Mouse (Mus musculus) gastrocnemius, adult 8-10 months (tissue): ENCODE data around the gene Bicra. TPM values are rescaled to one million over a fixed set of nuclear protein-coding genes. Genes with fewer than 3 reads are reported as not detected.

Experiments
- DNase-seq, 2 experiments: peaks; one replicate each; pipeline ENCODE4 v3.0.0; 2022; ENCODE audit warnings: low spot score in 2 of 2
- total RNA-seq, 4 experiments: library from RNA; stranded (reverse); gene quantifications; 2 replicates each; pipeline ENCODE4 v1.2.4; 2022

Bicra gene
- total RNA-seq, 4 experiments from 2014 or later, result 3.7 to 6.8 (median 5.6) TPM

GRCm38 (mm10) chr7:15948381-15948941, 99.3 kb downstream of the Bicra start:
- DNase-seq, result peak; percentile 88 to 90

- DNase-seq, result no peak
These were observed 100.0 kb downstream of the Bicra start for GRCm38 (mm10) chr7:15947653-15948260.

- DNase-seq, result peak; percentile 91 to 93
These were observed 101.8 kb downstream of the Bicra start, which contains the start of gene Nop53 for GRCm38 (mm10) chr7:15945721-15946536. Gene Nop53, minus strand, starts transcription at chr7:15946074.

- DNase-seq, result no peak
These were observed 102.5 kb downstream of the Bicra start for GRCm38 (mm10) chr7:15945211-15945610.

- DNase-seq, result no peak
These were observed 103.4 kb downstream of the Bicra start for GRCm38 (mm10) chr7:15944311-15944710.

- DNase-seq, result no peak
These were observed 109.1 kb downstream of the Bicra start for GRCm38 (mm10) chr7:15938621-15939020.

GRCm38 (mm10) chr7:15937491-15937890, 110.2 kb downstream of the Bicra start:
- DNase-seq, result no peak

GRCm38 (mm10) chr7:15933437-15934359, 114.0 kb downstream of the Bicra start:
- no peak for DNase-seq

- no peak for DNase-seq
These were observed 116.1 kb downstream of the Bicra start for GRCm38 (mm10) chr7:15931635-15932034.

GRCm38 (mm10) chr7:15930543-15930942, 117.2 kb downstream of the Bicra start:
- no peak for DNase-seq

- peak in 1 of 2 experiments; percentile 48 for DNase-seq
These were observed 117.8 kb downstream of the Bicra start for GRCm38 (mm10) chr7:15929910-15930309.

- DNase-seq, result peak; percentile 88 to 89
These were observed 125.4 kb downstream of the Bicra start, which contains the start of gene Selenow for GRCm38 (mm10) chr7:15922220-15922773. Gene Selenow, minus strand, starts transcription at chr7:15922402.

GRCm38 (mm10) chr7:15921796-15922195, 125.9 kb downstream of the Bicra start:
- peak; percentile 51 to 67 for DNase-seq

Other genes with a start within 250 kb of the Bicra start
- gene Obox6, start 208.2 kb downstream of the Bicra start, total RNA-seq, result not detected
- not detected for gene Crx, start 168.0 kb downstream of the Bicra start, total RNA-seq
- not detected for gene Crxos, start 165.3 kb downstream of the Bicra start, total RNA-seq
- 1,000 to 10,000 TPM; 1,735 to 2,070 (median 1,829) TPM for gene Selenow, start 125.5 kb downstream of the Bicra start, total RNA-seq
- gene Nop53, start 101.8 kb downstream of the Bicra start, total RNA-seq, result 10 to 100 TPM; 76.2 to 96.3 (median 82.3) TPM
- gene Ehd2, start 80.4 kb downstream of the Bicra start, total RNA-seq, result 10 to 100 TPM; 23.7 to 32.7 (median 28.2) TPM
- gene Zfp541, start 13.9 kb upstream of the Bicra start, total RNA-seq, result not detected
- 100 to 1,000 TPM; 105 to 140 (median 115) TPM for gene Napa, start 50.5 kb upstream of the Bicra start, total RNA-seq
- gene Kptn, start 72.0 kb upstream of the Bicra start, total RNA-seq, result 10 to 100 TPM; 10.7 to 13.4 (median 11.9) TPM
- gene Slc8a2, start 81.9 kb upstream of the Bicra start, total RNA-seq, result under 1 TPM; 0.07 to 0.19 (median 0.13) TPM
- gene Meis3, start 127.2 kb upstream of the Bicra start, total RNA-seq, result 1 to 10 TPM in 2 of 4 experiments, under 1 TPM in 2; 0.58 to 1.5 (median 0.86) TPM
- 1 to 10 TPM; 2.5 to 5.2 (median 4.0) TPM for gene Dhx34, start 174.1 kb upstream of the Bicra start, total RNA-seq
- under 1 TPM; 0.19 to 0.25 (median 0.23) TPM for gene C5ar2, start 196.2 kb upstream of the Bicra start, total RNA-seq
- gene C5ar1, start 211.6 kb upstream of the Bicra start, total RNA-seq, result 1 to 10 TPM in 2 of 4 experiments, under 1 TPM in 2; 0.44 to 1.4 (median 0.92) TPM
- gene Inafm1, start 225.7 kb upstream of the Bicra start, total RNA-seq, result 10 to 100 TPM; 13.6 to 19.4 (median 15.8) TPM
- 10 to 100 TPM; 28.4 to 37.4 (median 32.2) TPM for gene Ccdc9, start 238.9 kb upstream of the Bicra start, total RNA-seq